Mouse (Mus musculus) limb, embryonic 14.5 days (tissue): ENCODE results near the gene Gm20388. TPM values are rescaled to one million over a fixed set of nuclear protein-coding genes. Genes with fewer than 3 reads are reported as not detected.

Experiments
- ATAC-seq: fragments of 200-750 bp; cut with Nextera tagmentation; 2 replicates; pipeline ENCODE4 v1.8.0; 2017; ENCODE audit warnings: low read depth, moderate number of reproducible peaks, moderate TSS enrichment; ENCODE audit not compliant: low FRiP score
- DNase-seq: peaks from one replicate; pipeline ENCODE4 v3.0.0-alpha.2; 2015; ENCODE audit warnings: low spot score
- H3K27ac ChIP-seq: fragments of 300-500 bp; sonication (generic); replicated peaks from 2 replicates; pipeline ENCODE4 v1.5.1; 2014; ENCODE audit warnings: low read depth, mild to moderate bottlenecking, low read length, moderate library complexity, mixed read lengths
- H3K27me3 ChIP-seq: fragments of 300-500 bp; sonication (generic); 2 replicates; pipeline ENCODE4 v1.6.1; 2014; ENCODE audit warnings: low read length, mixed read lengths; ENCODE audit not compliant: control insufficient read depth, insufficient read depth
- H3K36me3 ChIP-seq: fragments of 300-500 bp; sonication (generic); 2 replicates; pipeline ENCODE4 v1.6.1; 2014; ENCODE audit warnings: mild to moderate bottlenecking, low read length, moderate library complexity, mixed read lengths; ENCODE audit not compliant: control insufficient read depth, insufficient read depth
- H3K4me1 ChIP-seq: fragments of 300-500 bp; sonication (generic); 2 replicates; pipeline ENCODE4 v1.6.1; 2014; ENCODE audit warnings: antibody characterized with exemption, low read length, mixed read lengths; ENCODE audit not compliant: control insufficient read depth, insufficient read depth
- H3K4me2 ChIP-seq: fragments of 300-500 bp; sonication (generic); replicated peaks from 2 replicates; pipeline ENCODE4 v1.6.1; 2014; ENCODE audit warnings: low read depth, mild to moderate bottlenecking, low read length, moderate library complexity; ENCODE audit not compliant: severe bottlenecking
- H3K4me3 ChIP-seq: fragments of 300-500 bp; sonication (generic); replicated peaks from 2 replicates; pipeline ENCODE4 v1.5.1; 2014; ENCODE audit warnings: low read length
- H3K9ac ChIP-seq: fragments of 300-500 bp; sonication (generic); 2 replicates; pipeline ENCODE4 v1.6.1; 2014; ENCODE audit warnings: mild to moderate bottlenecking, low read depth, low read length, moderate library complexity; ENCODE audit not compliant: severe bottlenecking
- H3K9me3 ChIP-seq: fragments of 300-500 bp; sonication (generic); 2 replicates; pipeline ENCODE4 v1.6.1; 2016; ENCODE audit warnings: low read length; ENCODE audit not compliant: control insufficient read depth
- POLR2A ChIP-seq: fragments of 200-500 bp; IDR thresholded peaks from 2 replicates; pipeline ENCODE4 v1.8.0; 2012; ENCODE audit warnings: inconsistent platforms, mild to moderate bottlenecking, moderate library complexity, borderline replicate concordance; ENCODE audit not compliant: insufficient read depth, insufficient read length; ENCODE audit errors: extremely low read depth
- WGBS: fragments of 180-500 bp; shearing (Covaris S2); extraction: QIAGEN DNeasy Blood & Tissue Kit; methylation state at CpG from one replicate; pipeline ENCODE4 v1.1.7; 2014; 5-methylcytosine and 5-hydroxymethylcytosine counted together
- polyA plus RNA-seq, 2 experiments: library from polyadenylated mRNA; depleted of rRNA in 1 of 2; stranded (reverse) in 1 of 2; unstranded in 1 of 2; fragments of >200 nt; fragmentation: Nextera tagmentation in 1 of 2; extraction: Ambion mirVana in 1 of 2; gene quantifications; 2 replicates each; pipeline versions ENCODE4 v1.2.1 to v1.2.3; 2012 to 2014

Gm20388 gene
- polyA plus RNA-seq, 2 experiments = 1.9 to 49.9 TPM

DNA sequence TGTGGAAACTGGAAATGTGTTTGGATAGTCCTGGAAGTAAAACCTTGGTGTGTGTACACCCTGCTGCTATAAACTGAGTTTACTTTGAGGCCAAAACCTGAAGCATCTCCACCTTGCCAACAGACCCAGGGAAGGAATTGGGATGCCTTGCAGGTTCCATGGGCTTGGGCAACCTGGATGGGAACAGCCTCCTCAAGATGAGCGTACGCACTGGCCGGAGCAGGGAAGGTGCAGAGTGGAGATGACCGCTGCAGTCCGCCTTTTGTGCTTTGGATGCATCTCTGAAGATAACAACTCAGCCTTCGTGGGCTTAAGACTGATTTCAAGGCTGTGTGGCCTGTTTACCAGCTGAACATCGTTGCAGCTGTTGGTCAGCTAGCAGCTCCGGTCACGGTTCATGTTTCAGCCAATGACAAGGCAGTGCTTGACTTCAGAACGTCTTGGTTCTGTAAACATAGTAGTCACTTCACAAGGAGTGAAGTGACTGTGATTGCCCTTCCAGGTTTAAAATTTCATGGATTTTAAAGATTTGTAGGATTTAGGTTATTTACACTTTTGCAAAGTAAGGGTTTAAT is 2044.4 kb downstream of the Gm20388 start:
- Histone ChIP-seq H3K4me2 (no peak overlapping the region), H3K27ac (no peak overlapping the region), H3K9ac (no peak overlapping the region), H3K9me3 (no peaks in the 10 kb centered on the region), H3K27me3 (no peaks in the 10 kb centered on the region), H3K36me3 (peaks cover 29% of the 10 kb centered on the region), H3K4me3 (no peak overlapping the region), H3K4me1 (peaks cover 10% of the 10 kb centered on the region)
- no peak for TF ChIP-seq POLR2A
- ATAC-seq = no peak
- DNase-seq = no peak
- 70% methylated on average over 10 of the region's 10 CpGs for WGBS

DNA sequence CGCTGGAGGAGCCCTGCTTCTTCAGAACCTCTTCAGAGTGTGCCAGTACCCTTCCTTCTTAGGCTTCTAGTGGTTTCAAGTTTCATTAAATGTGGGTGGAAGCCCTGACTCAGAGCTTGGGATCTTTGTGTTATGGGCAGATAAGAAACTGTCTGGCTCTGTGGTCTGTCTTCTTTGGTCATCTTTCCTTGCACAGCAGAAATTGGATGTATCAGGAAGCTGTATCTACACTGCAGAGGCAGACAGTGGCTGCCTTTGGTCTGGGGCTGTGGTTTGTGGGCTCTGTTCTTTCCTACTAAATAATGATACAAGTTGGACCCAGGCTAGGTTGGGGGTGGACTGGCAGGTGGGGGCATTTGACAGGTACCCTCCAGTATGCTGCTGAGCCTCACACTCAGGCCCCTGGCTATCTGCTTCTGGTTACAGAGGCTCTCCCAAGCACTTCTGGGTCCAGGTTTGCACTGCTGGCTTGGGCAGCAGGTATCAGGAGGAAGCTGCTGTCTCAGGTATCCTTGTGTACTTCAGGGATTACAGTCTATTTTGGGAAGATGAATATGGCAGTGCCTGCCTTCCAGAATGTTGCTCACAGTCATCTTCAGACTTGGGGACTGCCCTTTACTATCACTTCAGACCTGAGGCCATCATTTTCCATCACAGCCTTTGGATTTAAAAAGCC is 2045.3 kb downstream of the Gm20388 start:
- Histone ChIP-seq H3K27me3 (no peaks in the 10 kb centered on the region), H3K4me1 (peaks cover 10% of the 10 kb centered on the region), H3K9me3 (no peaks in the 10 kb centered on the region), H3K9ac (no peak overlapping the region), H3K27ac (no peak overlapping the region), H3K4me3 (no peak overlapping the region), H3K4me2 (no peak overlapping the region), H3K36me3 (peaks cover 29% of the 10 kb centered on the region)
- 68% methylated on average over 1 of the region's 1 CpGs for WGBS
- no peak for ATAC-seq
- TF ChIP-seq POLR2A = no peak
- DNase-seq = no peak

DNA sequence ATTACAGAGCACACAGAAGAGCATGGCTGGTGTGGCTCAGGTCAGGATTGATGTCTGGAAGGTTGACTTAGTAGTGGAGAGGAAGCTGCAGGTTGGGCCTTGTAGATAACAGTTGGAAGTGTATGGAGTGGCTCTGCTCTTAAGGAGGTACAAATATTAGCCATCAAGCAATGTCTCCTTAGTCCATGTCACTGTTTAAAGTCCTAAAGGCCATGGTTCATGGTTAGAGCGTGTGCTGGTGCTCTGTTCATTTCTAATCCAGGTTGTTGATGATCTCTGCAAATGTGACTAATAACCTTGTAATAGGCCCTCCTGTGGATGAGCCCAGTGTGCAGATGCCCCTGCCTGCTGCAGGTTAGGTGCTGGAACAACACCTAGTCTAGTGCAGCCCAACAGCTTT is 2047.8 kb downstream of the Gm20388 start:
- H3K36me3 ChIP-seq = peaks cover 23% of the 10 kb centered on the region

DNA sequence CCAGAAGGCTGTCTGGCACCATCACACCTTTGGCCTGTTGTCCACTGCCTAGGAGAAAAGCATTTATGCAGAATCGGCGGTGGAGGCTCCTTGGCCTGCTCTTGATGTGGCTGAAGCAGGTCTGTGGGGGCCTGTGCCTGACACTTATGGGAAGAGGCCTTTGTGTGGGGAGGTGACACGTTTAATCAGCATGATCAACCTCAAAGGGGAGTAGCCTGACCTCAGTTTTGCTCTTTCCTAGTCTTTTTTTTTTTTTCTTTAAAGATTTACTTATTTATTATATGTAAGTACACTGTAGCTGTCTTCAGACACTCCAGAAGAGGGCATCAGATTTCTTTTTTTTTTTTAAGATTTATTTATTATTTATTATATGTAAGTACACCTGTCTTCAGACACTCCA is 2052.3 kb downstream of the Gm20388 start:
- Histone ChIP-seq H3K4me2 (no peak overlapping the region), H3K4me3 (no peak overlapping the region), H3K9me3 (no peaks in the 10 kb centered on the region), H3K9ac (no peak overlapping the region), H3K27ac (no peak overlapping the region), H3K27me3 (no peaks in the 10 kb centered on the region), H3K36me3 (no peaks in the 10 kb centered on the region), H3K4me1 (peaks cover 30% of the 10 kb centered on the region)
- DNase-seq = no peak
- WGBS = 89% methylated on average over 3 of the region's 3 CpGs
- ATAC-seq = no peak
- TF ChIP-seq POLR2A = no peak

More for the DNA sequence above, 2047.8 kb downstream of the Gm20388 start:
- H3K27me3 ChIP-seq = no peaks in the 10 kb centered on the region
- DNase-seq (no peak), ATAC-seq (no peak)
- WGBS = 96% methylated on average over 1 of the region's 1 CpGs
- H3K4me3 ChIP-seq = no peak overlapping the region
- no peak overlapping the region for H3K27ac ChIP-seq
- no peak overlapping the region for H3K9ac ChIP-seq
- no peak for TF ChIP-seq POLR2A
- H3K9me3 ChIP-seq = no peaks in the 10 kb centered on the region
- no peak overlapping the region for H3K4me2 ChIP-seq
- H3K4me1 ChIP-seq = no peaks in the 10 kb centered on the region

DNA sequence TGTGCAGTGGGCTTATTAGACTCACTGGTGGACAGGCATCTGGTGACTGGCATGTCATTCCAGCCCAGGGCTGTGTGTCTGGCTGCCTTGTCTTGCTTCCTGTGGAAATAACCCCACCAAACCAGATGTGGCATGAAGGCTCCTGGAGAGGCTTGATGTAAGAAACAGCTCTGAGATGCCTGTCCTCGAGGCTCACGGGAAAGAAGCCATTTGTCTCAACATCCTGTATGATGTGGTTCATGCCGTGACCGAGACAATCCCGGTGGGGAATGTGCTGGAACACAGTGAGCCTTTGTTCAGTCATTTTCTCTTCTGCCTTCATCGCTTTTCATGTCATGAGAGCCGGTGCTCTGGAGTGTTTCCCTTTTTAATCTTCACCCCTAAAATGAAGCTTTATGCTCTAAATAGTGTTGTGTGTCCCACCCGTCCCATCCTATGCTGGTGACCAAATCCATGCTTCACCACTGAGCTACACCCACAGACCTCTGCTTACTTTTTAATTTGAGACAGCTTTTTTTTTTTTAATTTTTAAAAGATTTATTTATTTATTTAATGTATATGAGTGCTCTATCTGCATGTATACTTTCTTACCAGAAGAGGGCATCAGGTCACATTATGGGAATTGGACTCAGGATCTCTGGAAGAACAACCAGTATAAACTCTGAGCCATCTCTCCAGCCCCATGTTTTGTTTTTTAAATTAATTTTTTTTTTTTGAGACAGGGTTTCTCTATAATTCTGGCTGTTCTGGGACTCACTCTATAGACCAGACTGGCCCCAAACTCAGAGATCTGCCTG is 2054.3 kb downstream of the Gm20388 start:
- WGBS = 74% methylated on average over 8 of the region's 8 CpGs
- peaks cover 39% of the 10 kb centered on the region for H3K4me1 ChIP-seq

More for the DNA sequence above, 2054.3 kb downstream of the Gm20388 start:
- H3K36me3 ChIP-seq = no peaks in the 10 kb centered on the region
- H3K27ac ChIP-seq = peak overlapping the region; percentile 46; the same call in 1 of the 2 replicates
- ATAC-seq = no peak
- no peak for TF ChIP-seq POLR2A
- DNase-seq = no peak
- H3K9ac ChIP-seq = no peak overlapping the region
- H3K27me3 ChIP-seq = no peaks in the 10 kb centered on the region
- H3K9me3 ChIP-seq = no peaks in the 10 kb centered on the region
- H3K4me3 ChIP-seq = no peak overlapping the region
- H3K4me2 ChIP-seq = no peak overlapping the region
